Mouse (Mus musculus): ENCODE measurements around the gene Birc5.

- no peak for TF ChIP-seq POLR2A (IDR thresholded peaks at IDR 0.05; ENCODE audit: extremely low read depth, insufficient read depth, low read length)
- TF ChIP-seq CTCF (IDR thresholded peaks at IDR 0.05; ENCODE audit: low read depth, low read length): no peak
Measured at GRCm38 (mm10) chr11:117803166-117803688, 45.8 kb upstream of the Birc5 start.

All from liver, adult 2 months (tissue).